Comparison of ENCODE assay signal across 23 mouse cellular contexts in genomic region chrX:11956194-11956593, GRCm38 (mm10).
A peak's percentile ranks its signal among the peaks of the same experiment; 100 is the strongest.
DNase-seq lines count a peak whose midpoint lies in the region; ATAC-seq and TF ChIP-seq lines count a peak whose summit lies in the region.
"Had no signal": no experiment of that assay in that cellular context is flagged by ENCODE, and none has a peak within 500 bp of the region (broad histone marks: within the 10 kb centered on the region; RNA-seq: fewer than 3 reads in every experiment).

No protein-coding gene starts in this region.

- no peak overlapping the region for H3K4me2 ChIP-seq in kidney, embryonic 15.5 days
- H3K4me2 ChIP-seq: embryonic facial prominence, embryonic 12.5 days; limb, embryonic 12.5 days; liver, embryonic 11.5 days; neural tube, embryonic 13.5 days had no signal

- peak; percentile 15 for DNase-seq in adrenal gland, postnatal 14 days
- no peak for DNase-seq in adrenal gland, adult 8-10 months
- DNase-seq in kidney, adult 18-20 months, result peak; percentile 11
- peak; percentile 16 for DNase-seq in kidney, postnatal 10 days
- DNase-seq: cerebellum, adult 2 months; cerebellum, postnatal 25 days; gastrocnemius, postnatal 36 days; liver, postnatal 0 days had no signal

- no peak overlapping the region for H3K27ac ChIP-seq in kidney, embryonic 15.5 days
- peak overlapping the region; percentile 97 for H3K27ac ChIP-seq in ES-Bruce4 (ENCODE audit: insufficient read depth, low read length)
- H3K27ac ChIP-seq: embryonic facial prominence, embryonic 12.5 days; heart, embryonic 10.5 days; hindbrain, postnatal 0 days; limb, embryonic 12.5 days; macrophage; neural tube, embryonic 13.5 days had no signal

- TF ChIP-seq CTCF in ES-Bruce4 (IDR thresholded peaks at IDR 0.05; ENCODE audit: low read depth, low read length), result no peak

- H3K9me3 ChIP-seq in kidney, embryonic 15.5 days (replicated peaks), result 0 out of 2 replicates have a peak, but pooled peaks cover 4% of the 10 kb centered on the region
- H3K9me3 ChIP-seq in ES-Bruce4 (replicated peaks; ENCODE audit: control insufficient read depth, insufficient read depth, low read length, poor library complexity, severe bottlenecking), result peaks cover 6% of the 10 kb centered on the region
- H3K9me3 ChIP-seq: embryonic facial prominence, embryonic 12.5 days; G1E; heart, embryonic 10.5 days; limb, embryonic 12.5 days; neural tube, embryonic 13.5 days had no signal

- TF ChIP-seq POLR2A in ES-Bruce4 (IDR thresholded peaks at IDR 0.05; ENCODE audit: insufficient read depth, low read length), result no peak

- WGBS in kidney, embryonic 15.5 days, result 73% methylated on average over 3 of the region's 3 CpGs

- no peak for TF ChIP-seq EP300 in ES-Bruce4 (IDR thresholded peaks at IDR 0.05; ENCODE audit: insufficient read depth, low read depth, low read length)

- H3K36me3 ChIP-seq in kidney, embryonic 15.5 days, result no peaks in the 10 kb centered on the region
- H3K36me3 ChIP-seq in ES-Bruce4 (ENCODE audit: control insufficient read depth, insufficient read depth, low read length, poor library complexity, severe bottlenecking), result no peaks in the 10 kb centered on the region
- H3K36me3 ChIP-seq: embryonic facial prominence, embryonic 12.5 days; G1E; heart, embryonic 10.5 days; limb, embryonic 12.5 days; neural tube, embryonic 13.5 days had no signal

- H3K4me3 ChIP-seq in kidney, embryonic 15.5 days (replicated peaks), result no peak overlapping the region
- no peak overlapping the region for H3K4me3 ChIP-seq in ES-Bruce4 (ENCODE audit: low read depth, low read length)
- H3K4me3 ChIP-seq: embryonic facial prominence, embryonic 12.5 days; heart, embryonic 10.5 days; limb, embryonic 12.5 days; myocyte; neural tube, embryonic 13.5 days had no signal

- H3K9ac ChIP-seq in kidney, embryonic 15.5 days, result no peak overlapping the region
- H3K9ac ChIP-seq in ES-Bruce4 (ENCODE audit: low read depth, poor library complexity, severe bottlenecking), result no peak overlapping the region
- H3K9ac ChIP-seq: embryonic facial prominence, embryonic 12.5 days; limb, embryonic 12.5 days; liver, postnatal 0 days; neural tube, embryonic 13.5 days had no signal

- no peak for ATAC-seq in kidney, embryonic 15.5 days (replicated peaks; ENCODE audit: low FRiP score)
- no peak for ATAC-seq in cerebellum, adult (ENCODE audit: insufficient number of reproducible peaks, low FRiP score, low TSS enrichment)
- ATAC-seq: CD4-positive, CD25-positive, alpha-beta regulatory T cell, adult 4 months; hindbrain, postnatal 0 days; intestine, postnatal 0 days; liver, postnatal 0 days; midbrain, embryonic 16.5 days had no signal

- 0 out of 2 replicates have a peak, but pooled peaks cover 13% of the 10 kb centered on the region for H3K27me3 ChIP-seq in kidney, embryonic 15.5 days
- H3K27me3 ChIP-seq in ES-Bruce4 (ENCODE audit: control insufficient read depth, insufficient read depth, low read length, poor library complexity, severe bottlenecking), result no peaks in the 10 kb centered on the region
- H3K27me3 ChIP-seq: embryonic facial prominence, embryonic 12.5 days; neural tube, embryonic 13.5 days had no signal

- H3K4me1 ChIP-seq in kidney, embryonic 15.5 days, result 0 out of 2 replicates have a peak, but pooled peaks cover 3% of the 10 kb centered on the region
- H3K4me1 ChIP-seq in ES-Bruce4 (ENCODE audit: control insufficient read depth, insufficient read depth, low read length), result peaks cover 14% of the 10 kb centered on the region
- H3K4me1 ChIP-seq: embryonic facial prominence, embryonic 12.5 days; heart, embryonic 10.5 days; limb, embryonic 12.5 days; neural tube, embryonic 13.5 days had no signal
